Mouse (Mus musculus) thymus, postnatal 14 days (tissue): ENCODE measurements around the gene Brd9.
A peak's percentile ranks its signal among the peaks of the same experiment; 100 is the strongest.

ENCODE experiments used
- DNase-seq: peaks from one replicate; pipeline ENCODE4 v3.0.0; 2021

Brd9 gene

DNA sequence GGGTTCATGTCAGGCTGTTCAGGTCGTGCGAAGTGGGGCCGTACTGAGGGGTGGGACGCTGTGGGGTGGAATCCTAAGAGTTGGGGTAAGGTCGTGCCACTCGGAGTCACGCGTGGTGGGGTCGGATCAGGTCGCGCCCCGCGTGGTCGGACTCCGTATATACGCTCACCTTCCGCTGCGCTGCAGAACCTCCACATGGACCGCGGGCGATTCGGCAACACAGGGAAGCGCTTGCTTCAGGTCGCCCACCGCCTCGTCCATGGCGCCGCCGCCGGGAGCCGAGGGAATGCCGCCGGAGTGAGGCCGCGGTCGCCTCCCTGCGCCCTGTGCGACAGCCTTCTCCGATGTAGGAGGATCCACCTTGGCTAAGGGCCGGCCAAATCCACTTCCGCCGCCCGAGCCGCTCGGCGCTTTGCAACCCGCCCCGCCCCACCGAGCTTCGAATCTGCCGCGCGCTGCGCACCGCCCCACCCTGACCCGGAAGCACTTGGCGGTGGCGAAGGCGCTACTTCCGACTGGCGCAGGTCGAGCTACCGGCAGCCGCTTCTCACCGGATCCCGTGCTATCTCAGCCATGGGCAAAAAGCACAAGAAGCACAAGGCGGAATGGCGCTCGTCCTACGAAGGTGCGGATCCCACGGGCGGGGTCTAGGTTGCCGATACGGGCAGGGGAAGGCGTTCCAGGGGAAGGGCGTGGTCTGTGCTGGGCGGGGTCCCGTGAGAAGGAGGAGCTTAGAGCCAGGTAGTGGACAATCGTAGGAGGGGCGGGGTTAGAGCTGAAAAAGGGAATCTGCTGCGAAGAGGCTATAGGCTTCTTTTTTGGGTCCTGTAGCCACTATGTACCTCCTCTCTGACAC is at the start of gene Brd9, which contains the start of gene Trip13:
TSS of gene Brd9 (plus strand) at position 491 of the 856 bp plus-strand sequence.
TSS of gene Trip13 (minus strand) at position 464 of the 856 bp plus-strand sequence.
- peak; percentile 94 for DNase-seq

DNA sequence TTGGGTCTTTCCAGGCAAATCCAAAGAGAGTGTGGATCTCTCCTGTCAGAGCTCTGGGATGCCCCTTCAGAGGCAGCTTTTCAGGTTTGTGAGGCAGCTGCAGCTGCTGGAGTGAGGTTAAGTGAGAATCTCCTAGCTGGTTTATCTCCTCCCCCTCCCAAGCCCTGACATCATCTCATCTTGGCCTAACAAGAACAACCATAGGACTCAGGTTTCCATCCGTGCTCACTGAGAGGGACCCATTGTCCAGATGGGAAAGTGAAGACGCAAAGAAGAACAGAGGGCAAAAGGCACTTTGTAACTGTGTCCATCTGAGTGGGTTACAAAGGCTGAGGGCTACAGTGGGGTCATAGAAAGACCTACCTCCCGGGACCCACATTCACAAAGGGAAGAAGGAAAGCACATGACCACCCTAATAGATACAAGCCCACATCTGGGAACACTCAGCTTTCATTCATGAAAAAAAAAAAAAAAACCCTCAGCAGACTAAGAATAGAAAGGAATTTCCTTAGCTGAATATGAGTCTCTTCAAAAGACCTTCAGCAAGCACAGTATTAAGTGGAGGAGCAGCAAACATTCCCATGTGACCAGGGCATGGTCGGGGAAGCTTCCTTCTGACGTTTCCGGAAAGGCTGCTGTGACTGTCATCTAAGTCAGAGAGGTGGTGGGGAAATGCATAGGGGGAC is 45.0 kb upstream of the Brd9 start:
- DNase-seq = no peak

DNA sequence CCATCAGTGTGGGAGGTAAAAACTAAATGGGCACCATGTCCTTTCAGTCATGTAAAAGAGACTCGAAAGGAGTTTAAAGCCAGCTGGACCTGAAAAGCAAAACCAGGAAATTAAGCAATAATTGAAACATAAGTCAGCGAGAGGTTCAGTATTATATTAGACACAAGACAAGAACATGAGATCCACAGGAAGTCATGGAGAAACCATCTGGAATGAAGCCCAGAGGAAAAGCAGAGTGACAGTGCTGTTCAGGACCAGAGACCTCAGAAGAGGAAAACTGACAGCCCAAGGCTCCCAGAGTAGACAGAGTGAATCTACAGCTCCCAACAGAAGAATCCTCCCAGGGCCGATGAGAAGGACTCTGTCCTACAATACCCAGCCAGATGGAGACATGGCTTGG is 40.0 kb upstream of the Brd9 start:
- no peak for DNase-seq

DNA sequence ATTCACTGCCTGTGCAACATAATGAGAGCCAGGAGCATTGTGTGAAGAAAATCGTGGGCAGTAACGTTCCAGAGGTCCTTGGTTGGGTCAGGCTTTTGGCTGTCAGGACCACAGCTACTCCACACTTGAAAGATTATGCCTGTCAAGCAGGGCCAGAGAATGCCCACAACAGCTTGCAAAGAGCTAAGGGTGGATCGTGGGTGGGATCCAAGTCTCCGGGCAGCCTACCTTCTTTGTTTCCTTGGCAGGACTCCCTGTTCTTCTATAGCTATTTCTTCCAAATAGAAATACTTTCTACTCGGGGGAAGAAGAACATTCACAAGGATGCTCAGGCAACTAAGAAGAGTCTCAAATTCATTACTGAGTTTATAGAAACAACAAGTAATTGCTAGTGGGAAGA is 30.5 kb upstream of the Brd9 start:
- DNase-seq = no peak

DNA sequence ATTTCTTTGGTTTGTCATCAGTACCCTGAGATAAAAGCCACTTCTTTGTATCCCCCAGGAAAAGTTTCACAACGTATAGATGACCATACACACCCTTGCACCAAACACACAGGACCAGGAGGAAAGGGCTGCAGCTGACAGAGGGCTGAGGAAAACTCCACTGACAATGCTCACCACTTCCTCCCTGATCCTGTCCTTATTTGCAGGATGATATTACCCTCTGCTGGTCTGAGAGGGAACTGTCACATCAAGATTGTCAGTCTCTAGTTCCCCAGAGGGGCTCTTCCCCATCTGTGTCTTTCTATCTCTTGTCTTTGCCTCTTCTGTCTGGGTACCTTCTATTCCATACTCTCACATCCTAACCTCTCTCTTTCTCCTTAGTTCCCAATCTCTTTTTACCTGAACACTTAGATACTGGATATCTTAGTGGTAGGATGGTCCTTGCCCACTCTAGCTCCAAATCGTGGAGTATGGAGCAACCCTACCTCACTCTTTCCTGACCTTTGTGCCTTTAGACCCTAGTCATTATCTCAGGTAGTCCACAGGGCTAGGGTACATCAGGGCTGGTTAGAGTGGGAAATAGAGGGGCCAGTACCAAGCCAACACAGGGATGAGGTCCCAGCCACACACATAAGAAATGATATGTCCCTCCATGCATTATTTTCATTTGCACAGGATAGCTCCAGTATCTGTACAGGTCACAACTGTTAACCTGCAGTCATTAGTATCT is 29.8 kb upstream of the Brd9 start:
- DNase-seq = peak; percentile 60

DNA sequence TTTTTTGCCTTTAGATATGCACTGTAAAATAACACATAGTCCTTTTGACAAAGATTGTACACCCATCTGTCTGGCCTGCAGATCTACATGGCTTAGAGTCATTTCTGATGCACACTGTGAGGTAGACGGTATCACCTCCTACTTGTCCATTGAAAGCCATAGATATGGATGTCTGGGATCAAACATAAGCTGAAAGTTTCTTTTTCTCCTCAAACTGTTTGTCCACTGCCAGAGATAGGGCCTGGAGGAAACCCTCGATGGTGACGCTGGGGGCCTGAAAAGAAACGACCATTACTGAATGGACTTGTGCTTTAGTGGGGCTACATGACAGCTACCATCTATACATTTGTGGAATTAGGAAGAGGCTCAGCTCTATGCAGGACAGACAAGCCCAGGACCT is 24.5 kb upstream of the Brd9 start:
- no peak for DNase-seq

DNA sequence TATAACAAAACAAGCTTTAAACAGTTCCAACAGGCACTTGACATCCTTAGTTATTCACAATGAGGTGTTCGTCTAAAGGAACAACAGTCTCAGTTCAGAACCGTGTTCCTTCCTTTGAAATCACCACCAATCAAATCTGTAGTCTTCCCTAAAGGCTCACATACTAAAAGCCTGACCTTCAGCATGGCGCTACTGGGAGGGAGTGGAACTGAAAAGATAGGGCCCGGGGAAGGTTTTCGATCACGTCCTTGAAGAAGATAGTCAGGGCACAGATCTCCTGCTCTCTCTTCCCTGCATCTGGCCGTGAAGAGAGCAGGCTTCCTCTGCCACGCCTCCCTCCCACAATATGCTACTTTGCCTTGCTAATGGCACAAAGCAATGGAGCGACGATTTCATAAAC is 5.4 kb upstream of the Brd9 start:
- DNase-seq = no peak

DNA sequence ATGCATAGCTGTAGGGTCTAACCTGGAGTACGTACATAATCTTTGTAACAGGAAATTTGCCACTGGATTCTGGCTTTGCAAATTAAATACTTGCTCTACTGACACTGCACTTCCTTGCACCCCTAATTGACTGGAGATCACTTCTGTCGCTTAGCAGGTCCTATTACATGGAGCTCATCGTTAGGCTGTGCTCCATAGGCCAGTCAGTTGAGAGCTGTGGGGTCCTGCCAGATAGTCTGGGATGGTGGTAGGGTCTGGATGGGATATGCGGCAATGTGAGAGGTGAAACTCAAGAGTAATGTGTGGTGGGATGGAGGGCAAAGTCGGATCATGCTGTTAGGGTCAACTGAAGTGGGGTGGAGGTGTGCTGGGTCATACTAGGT is 682 bp upstream of the Brd9 start:
- DNase-seq = no peak

DNA sequence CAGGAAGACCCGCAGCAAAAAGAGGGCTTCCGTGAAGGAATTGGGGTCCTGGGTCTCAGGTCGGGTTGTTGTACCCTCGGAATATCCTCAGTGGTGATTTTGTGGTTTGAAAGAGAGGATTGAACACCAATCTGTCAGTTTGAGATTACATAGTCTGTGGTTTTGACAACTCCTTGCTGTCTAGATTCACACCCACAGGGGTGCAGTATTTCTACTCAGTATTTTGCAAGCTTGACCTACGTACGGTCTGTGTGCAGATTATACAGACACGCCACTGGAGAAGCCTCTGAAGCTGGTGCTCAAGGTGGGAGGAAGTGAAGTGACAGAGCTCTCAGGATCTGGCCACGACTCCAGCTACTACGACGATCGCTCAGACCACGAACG is 558 bp downstream of the Brd9 start:
- no peak for DNase-seq

DNA sequence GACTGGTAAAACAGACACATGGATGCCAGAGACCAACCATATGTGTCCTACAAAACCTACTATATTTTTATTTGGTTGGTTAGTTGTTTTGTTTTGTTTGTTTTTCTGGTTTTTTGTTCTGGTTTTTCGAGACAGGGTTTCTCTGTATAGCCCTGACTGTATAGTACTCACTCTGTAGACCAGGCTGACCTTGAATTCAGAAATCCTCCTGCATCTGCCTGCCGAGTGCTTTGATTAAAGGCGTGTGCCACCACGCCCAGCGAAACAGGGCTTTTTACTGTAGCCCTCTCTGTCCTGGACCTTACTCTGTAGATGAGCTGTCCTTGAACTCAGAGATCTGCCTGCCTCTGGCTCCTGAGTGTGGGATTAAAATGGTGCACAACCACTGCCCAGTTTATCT is 1.5 kb downstream of the Brd9 start:
- DNase-seq = no peak

DNA sequence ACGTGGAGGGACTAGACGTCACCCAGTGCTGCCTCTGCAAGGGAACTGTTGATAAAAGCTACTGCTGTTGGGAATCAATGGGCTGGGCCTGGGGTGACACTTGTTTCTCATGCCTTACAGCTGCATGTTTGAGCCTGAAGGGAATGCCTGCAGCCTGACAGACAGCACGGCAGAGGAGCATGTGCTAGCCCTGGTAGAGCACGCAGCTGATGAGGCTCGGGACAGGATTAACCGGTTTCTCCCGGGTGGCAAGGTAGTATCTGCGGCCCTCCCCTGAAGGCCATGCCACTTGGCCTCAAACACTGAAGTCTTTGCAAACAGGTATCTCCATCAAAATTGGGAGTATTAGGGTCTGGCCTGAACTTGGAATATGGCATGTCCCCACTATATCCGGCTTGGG is 7.0 kb downstream of the Brd9 start:
- DNase-seq = no peak

DNA sequence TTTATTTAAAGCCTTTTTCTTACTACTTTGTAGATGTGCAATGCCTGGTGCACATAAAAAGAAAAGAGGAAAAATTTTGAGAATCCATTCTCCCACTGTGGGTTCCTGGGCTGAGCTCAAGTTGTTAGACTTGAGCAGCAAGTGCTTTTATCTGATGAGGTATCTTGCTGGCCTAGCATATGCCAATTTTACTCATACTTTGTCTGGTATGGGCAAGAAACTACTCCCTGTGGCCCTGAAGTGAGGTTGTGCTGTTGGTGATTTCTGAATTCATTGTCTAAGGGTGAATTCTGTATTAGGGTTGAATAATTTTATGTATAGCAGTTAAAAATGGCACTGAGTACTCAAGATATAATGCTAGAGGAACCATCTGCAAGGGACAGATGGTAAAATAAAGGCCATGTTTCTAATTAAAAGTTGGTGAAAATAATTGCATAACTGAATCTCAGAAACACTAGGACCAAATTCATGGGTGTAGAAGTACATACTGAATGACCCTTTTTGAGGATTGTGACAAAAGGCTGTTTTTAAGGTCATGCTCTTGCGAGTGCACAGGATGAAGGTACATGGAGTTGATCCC is 16.0 kb downstream of the Brd9 start:
- no peak for DNase-seq

DNA sequence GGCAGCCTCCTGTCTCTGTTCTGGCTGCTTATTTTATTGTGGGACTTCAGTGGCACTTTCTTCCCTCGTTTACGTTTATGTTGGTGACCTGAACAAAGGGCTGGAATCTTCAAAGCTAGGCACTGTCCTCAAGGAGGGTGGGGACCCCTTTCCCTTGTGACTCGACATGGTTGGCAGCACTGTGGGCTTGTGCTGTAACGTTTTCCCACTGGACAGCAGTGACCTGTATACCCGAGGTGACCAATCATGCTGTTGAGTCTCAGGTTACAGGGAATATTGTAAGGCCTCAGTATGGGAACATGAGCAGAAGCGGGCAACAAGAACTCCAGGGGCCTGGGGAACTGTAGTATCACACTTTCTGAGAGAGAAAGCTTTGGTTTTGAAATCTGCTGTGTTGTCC is 17.1 kb downstream of the Brd9 start:
- DNase-seq = no peak

DNA sequence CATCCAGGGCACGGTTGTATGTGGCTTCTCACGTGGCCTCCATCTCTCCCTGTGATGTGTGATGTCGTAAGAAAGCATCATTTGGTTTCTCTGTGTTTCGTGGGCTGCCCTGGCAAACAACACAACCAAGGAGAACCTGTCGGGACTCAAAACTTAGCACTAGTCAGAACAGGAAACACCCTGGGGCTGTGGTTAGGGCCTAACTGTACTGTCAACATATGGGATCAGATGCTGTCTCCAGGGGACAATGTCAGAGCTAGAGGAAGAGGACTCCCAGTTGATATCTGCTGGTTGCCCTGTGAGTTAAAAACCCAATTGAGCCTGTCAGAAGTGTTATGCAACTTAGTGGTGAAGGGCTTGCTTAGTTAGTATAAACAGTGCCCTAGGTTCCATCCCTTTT is 17.9 kb downstream of the Brd9 start:
- DNase-seq = no peak

DNA sequence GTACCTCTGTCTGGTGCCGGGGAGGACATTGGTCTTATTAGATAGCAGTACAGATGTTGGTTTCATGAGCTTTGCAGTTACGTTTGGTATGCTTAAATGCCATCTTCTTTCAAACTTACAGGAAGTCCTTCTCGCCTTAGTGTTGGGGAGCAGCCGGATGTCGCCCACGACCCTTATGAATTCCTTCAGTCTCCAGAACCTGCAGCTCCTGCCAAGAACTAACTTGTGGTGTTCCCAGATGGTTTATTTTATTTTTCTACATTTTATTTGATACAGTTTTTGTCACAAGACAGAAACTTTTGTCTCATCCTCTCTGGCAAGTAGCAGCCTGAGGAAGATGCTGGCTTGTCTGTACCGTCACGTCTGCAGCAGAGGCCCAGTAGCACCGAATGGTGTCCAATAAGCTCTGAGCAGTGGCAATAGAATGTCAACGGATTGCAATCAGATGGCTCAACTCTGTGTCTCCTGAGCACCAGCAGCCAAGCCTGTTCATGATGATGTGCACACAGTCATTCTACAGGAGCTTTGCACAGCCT is 22.6 kb downstream of the Brd9 start:
- DNase-seq = no peak

DNA sequence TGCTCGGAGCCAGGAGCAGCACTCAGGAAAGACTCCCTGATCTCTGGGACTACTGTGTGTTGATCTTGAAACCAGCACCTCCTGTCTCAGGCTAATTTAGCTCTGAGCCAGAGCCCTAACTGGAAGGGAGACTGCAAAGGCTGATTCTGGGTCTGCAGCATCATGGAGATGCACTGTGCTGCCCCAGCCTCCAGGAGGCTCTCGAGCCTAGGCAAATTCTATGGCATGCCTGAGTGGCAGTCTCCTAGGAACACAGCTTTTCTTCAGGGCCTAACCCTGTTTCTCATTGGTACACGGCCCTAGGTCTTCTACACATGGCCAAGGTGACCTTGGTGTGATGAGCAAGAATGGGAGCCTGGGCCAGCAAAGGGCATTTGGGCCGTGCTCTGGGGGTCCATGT is 23.6 kb downstream of the Brd9 start:
- DNase-seq = no peak

DNA sequence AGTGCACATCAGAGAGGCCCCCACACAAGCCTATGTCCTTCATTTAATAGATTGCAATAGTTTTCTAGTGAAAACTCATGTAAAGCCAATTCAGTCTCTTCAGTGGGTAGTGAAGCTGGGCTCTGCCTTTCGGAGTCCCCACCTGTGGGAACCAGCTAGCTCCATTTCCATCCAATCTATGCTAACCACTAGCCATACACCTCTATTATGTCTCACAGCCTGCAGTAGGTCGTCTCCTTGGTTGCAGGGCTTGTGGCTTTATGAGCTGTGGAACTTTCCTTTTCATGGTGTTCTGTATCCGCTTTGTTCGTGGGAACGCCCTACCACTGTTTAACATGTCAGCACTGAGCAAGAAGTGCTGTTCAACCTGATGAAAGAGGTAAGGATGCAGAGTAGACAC is 25.9 kb downstream of the Brd9 start, which contains the start of gene Zdhhc11:
TSS of gene Zdhhc11 (plus strand) at position 301 of the 400 bp plus-strand sequence.
- no peak for DNase-seq

DNA sequence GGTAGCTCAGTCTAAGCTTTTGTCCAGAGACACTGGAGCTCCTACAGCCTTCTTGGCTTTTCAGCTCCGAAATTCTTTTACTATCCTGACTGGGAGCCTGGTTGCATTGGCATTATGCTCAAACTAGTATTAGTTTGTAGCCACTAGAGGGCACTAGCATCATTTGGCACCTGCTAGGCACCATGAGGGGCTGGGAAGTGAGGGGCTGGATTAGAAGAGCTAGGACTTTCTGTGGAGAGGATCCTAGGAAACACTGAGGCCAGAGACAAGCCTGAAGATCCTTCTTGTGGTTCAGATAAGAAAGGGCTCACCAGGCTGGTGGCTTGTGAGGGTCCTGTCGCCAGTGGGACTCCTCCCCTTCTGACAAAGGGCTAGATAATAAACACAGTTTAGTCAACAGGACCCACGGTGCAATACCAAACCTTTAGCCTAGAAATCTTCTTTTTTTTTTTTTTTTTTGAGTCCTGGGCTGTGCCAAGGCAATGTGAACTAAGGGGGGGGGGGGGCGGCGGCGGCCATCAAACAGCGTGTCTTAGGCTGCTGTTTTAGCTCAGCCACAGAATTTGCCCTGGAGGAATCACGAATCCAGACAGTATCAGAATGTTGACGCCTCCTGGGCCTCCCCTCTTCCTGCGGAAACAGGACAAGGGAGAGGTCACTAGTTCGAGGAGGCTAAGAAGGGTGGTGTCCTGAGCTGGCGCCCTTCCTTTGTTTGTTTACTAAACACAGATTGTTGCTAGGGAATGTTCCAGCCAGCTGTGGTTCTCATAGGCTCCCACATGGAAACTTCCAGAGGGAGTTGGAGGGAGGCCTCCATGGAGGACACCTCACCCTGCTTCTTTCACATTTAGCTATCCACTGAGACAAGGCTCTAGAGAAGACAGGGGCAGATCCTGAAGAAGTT is 33.2 kb downstream of the Brd9 start:
- peak; percentile 41 for DNase-seq

DNA sequence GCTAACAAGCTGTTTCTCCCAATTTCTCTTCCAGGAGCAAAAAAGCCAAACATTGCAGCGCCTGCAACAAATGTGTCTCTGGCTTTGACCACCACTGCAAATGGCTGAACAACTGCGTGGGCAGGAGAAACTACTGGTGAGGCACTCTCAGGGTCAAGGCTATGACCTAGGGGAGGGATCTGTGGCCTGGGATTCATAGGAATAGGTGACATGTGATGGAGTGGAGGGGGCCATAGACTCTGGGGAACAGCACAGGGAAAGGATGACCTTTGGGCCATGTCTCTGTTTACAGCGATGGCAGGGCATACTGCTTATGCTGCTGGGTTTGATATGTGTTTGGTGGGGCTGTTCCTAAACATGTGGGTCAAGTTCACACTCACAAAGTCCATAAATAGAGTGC is 36.9 kb downstream of the Brd9 start:
- DNase-seq = no peak

DNA sequence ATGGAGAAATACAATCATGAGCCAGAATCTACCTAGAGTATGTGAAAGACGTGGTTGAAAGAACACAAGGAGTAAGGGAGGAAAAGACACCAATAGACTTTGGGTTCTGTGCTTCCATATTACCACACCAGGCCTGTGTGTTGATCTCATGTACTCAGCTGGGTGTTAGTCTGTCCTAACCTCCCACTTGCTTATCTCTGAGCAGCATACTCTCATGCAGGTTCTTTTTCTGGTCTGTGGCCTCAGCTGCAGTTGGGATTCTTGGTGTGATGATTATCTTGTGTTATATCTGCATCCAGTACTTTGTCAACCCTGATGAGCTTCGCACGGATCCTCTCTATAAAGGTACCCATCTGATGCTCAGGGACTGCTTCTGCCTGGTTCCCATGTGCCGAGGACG is 39.3 kb downstream of the Brd9 start:
- DNase-seq = no peak

DNA sequence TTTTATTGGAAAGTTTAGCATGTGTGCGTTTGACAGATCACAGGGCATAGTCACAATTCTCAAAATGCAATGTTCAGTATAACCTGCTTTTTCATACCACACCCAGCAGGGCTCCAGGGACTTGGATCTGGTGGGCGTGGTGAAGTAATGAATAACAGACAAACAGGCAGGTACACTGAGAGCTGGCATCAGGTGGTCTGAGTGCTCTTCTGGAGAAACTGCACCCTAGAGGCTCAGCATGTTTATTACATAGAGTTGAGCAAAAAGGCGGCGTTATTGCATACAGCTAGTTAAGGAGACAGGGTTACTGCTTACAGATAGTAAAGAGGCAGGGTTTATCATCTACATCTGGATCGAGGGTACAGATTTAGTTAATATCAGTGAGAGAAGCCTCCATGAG is 52.7 kb downstream of the Brd9 start:
- DNase-seq = no peak

DNA sequence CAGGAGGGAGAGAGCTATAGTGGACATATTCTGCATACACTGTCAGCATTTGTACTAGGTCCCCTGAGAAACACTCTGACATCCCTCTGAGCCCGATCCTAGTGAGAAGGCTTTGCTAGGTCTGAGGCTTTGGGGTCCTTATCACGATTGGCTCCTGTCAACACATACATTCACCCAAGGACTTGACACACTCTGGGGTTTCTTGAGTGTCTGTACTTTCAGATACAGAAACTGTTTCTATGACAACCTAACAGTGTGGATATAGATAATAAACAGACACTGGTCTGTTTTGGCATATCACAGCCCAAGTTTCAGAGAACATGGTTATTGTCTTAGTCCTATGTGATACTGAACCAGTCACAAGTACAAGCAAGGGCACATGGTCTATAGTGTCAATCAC is 53.1 kb downstream of the Brd9 start:
- no peak for DNase-seq
